Mouse (Mus musculus): ENCODE results near the gene Nsun6. TPM values are rescaled to one million over a fixed set of nuclear protein-coding genes. Genes with fewer than 3 reads are reported as not detected.

Gene Nsun6
- polyA plus RNA-seq, 2 experiments, result 1.6 to 3.2 TPM

DNA sequence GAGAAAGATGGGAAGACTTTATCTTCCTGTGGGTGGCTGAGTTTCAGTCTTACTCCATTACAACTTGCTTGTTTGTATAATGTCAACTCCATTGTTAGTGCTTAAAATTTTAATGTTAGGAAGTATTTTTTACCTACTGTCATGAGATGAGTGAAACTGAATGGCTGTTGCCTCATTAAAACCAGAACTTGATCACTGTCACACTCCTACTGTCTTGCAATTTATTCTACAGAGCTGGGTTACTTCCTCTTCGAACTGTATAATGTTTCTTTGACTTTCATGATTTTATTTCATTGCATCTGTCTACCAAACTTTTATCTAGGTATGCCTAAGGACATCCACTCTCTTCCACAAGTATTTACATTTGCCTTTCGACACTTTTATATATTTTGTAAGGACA is 93.4 kb downstream of the Nsun6 start:
- no peak overlapping the region for H3K4me3 ChIP-seq (ENCODE audit: insufficient read depth in 1 of 2, low read depth in 2 of 2, low read length in 2 of 2)
- H3K27me3 ChIP-seq (ENCODE audit: control insufficient read depth, insufficient read depth, low read length), result no peaks in the 10 kb centered on the region
- H3K9me3 ChIP-seq (ENCODE audit: control insufficient read depth, low read length), result no peaks in the 10 kb centered on the region
- DNase-seq (ENCODE audit: low read depth in 3 of 3, low spot score in 3 of 3) (no peak), ATAC-seq (ENCODE audit: insufficient read depth) (no peak)
- no peaks in the 10 kb centered on the region for H3K36me3 ChIP-seq (replicated peaks; ENCODE audit: control insufficient read depth, insufficient read depth, low read depth)
- TF ChIP-seq EP300 (IDR thresholded peaks at IDR 0.05; ENCODE audit: low read depth) (no peak), CTCF (IDR thresholded peaks at IDR 0.05; ENCODE audit: low read depth) (no peak)
- no peak overlapping the region for H3K9ac ChIP-seq (replicated peaks)
- H3K4me2 ChIP-seq (ENCODE audit: low read depth), result no peak overlapping the region
- no peaks in the 10 kb centered on the region for H3K4me1 ChIP-seq (replicated peaks; ENCODE audit: control insufficient read depth in 2 of 2, insufficient read depth in 2 of 2, low read length in 1 of 2)
- 60% methylated on average over 2 of the region's 2 CpGs for WGBS (ENCODE audit: insufficient replicate concordance)
- no peak overlapping the region for H3K27ac ChIP-seq

- Histone ChIP-seq H3K4me2 (ENCODE audit: low read depth) (no peak overlapping the region), H3K4me1 (replicated peaks; ENCODE audit: control insufficient read depth in 2 of 2, insufficient read depth in 2 of 2, low read length in 1 of 2) (no peaks in the 10 kb centered on the region), H3K27me3 (ENCODE audit: control insufficient read depth, insufficient read depth, low read length) (no peaks in the 10 kb centered on the region), H3K36me3 (replicated peaks; ENCODE audit: control insufficient read depth, insufficient read depth, low read depth) (no peaks in the 10 kb centered on the region), H3K9ac (replicated peaks) (no peak overlapping the region), H3K27ac (no peak overlapping the region), H3K4me3 (ENCODE audit: insufficient read depth in 1 of 2, low read depth in 2 of 2, low read length in 2 of 2) (no peak overlapping the region), H3K9me3 (ENCODE audit: control insufficient read depth, low read length) (no peaks in the 10 kb centered on the region)
- ATAC-seq (ENCODE audit: insufficient read depth), result no peak
- DNase-seq (ENCODE audit: low read depth in 3 of 3, low spot score in 3 of 3), result no peak
- 37% methylated on average over 1 of the region's 1 CpGs for WGBS (ENCODE audit: insufficient replicate concordance)
- no peak for TF ChIP-seq EP300 (IDR thresholded peaks at IDR 0.05; ENCODE audit: low read depth)
- no peak for TF ChIP-seq CTCF (IDR thresholded peaks at IDR 0.05; ENCODE audit: low read depth)
Measured at GRCm38 (mm10) chr2:14960963-14961488, 93.8 kb downstream of the Nsun6 start.

DNA sequence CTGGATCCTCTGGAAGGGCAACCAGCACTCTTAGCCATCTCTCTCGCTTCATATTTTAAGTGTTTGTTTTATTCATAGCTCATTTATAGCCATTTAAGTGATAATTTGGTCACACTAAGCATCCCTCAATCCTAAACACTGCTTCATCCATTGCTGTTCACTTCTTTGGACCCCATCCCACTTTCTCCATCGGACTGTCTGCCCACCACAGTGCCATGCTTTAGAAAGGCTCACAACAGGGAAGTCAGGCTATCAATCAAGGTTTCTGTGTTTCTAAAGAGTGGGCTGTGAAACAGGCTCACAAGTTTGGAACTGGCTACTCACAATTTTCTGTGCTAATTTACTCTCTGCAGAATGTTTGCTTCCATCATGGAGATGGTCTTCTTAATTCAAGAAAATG is 101.8 kb downstream of the Nsun6 start:
- Histone ChIP-seq H3K27me3 (ENCODE audit: control insufficient read depth, insufficient read depth, low read length) (no peaks in the 10 kb centered on the region), H3K27ac (no peak overlapping the region)
- WGBS (ENCODE audit: insufficient replicate concordance), result 58% methylated on average over 2 of the region's 2 CpGs

More for the DNA sequence above, 101.8 kb downstream of the Nsun6 start:
- no peaks in the 10 kb centered on the region for H3K9me3 ChIP-seq (ENCODE audit: control insufficient read depth, low read length)
- DNase-seq (ENCODE audit: low read depth in 3 of 3, low spot score in 3 of 3) (no peak), ATAC-seq (ENCODE audit: insufficient read depth) (no peak)
- no peaks in the 10 kb centered on the region for H3K36me3 ChIP-seq (replicated peaks; ENCODE audit: control insufficient read depth, insufficient read depth, low read depth)
- H3K4me3 ChIP-seq (ENCODE audit: insufficient read depth in 1 of 2, low read depth in 2 of 2, low read length in 2 of 2), result no peak overlapping the region
- H3K9ac ChIP-seq (replicated peaks), result no peak overlapping the region
- H3K4me2 ChIP-seq (ENCODE audit: low read depth), result no peak overlapping the region
- TF ChIP-seq EP300 (IDR thresholded peaks at IDR 0.05; ENCODE audit: low read depth) (no peak), CTCF (IDR thresholded peaks at IDR 0.05; ENCODE audit: low read depth) (no peak)
- no peaks in the 10 kb centered on the region for H3K4me1 ChIP-seq (replicated peaks; ENCODE audit: control insufficient read depth in 2 of 2, insufficient read depth in 2 of 2, low read length in 1 of 2)

Other genes with a start within 250 kb of the Nsun6 start
- 3.0 and 5.8 TPM in 2 replicates for gene Arl5b, start 5.7 kb downstream of the Nsun6 start, polyA plus RNA-seq (2012; rRNA removed)
- gene Arl5b, start 5.7 kb downstream of the Nsun6 start, polyA plus RNA-seq (2014; fragmentation: Nextera tagmentation; extraction: Ambion mirVana), result 4.5 and 5.2 TPM in 2 replicates